Mouse (Mus musculus): ENCODE measurements around the gene 4930447C04Rik. TPM values are rescaled to one million over a fixed set of nuclear protein-coding genes. Genes with fewer than 3 reads are reported as not detected.

4930447C04Rik gene
- polyA plus RNA-seq, 1 experiment, result not detected

- peaks cover 52% of the 10 kb centered on the region for H3K27me3 ChIP-seq (ENCODE audit: control insufficient read depth, insufficient read depth, insufficient read length)
- H3K79me2 ChIP-seq (ENCODE audit: control insufficient read depth, insufficient read depth), result no peaks in the 10 kb centered on the region
- H3K36me3 ChIP-seq (ENCODE audit: control insufficient read depth, insufficient read depth), result no peaks in the 10 kb centered on the region
- no peak overlapping the region for H3ac ChIP-seq (ENCODE audit: control insufficient read depth, insufficient read length, low read depth)
- H3K79me3 ChIP-seq (ENCODE audit: low read depth), result no peaks in the 10 kb centered on the region
- H3K4me3 ChIP-seq (ENCODE audit: insufficient read depth, poor library complexity, severe bottlenecking), result no peak overlapping the region
- TF ChIP-seq MYOD1 (IDR thresholded peaks at IDR 0.05; ENCODE audit: control insufficient read depth, insufficient read length, low read depth) (no peak), MAX (IDR thresholded peaks at IDR 0.05) (no peak), FOSL1 (IDR thresholded peaks at IDR 0.05; ENCODE audit: insufficient read depth, low read length, poor library complexity, severe bottlenecking) (no peak), CTCF (IDR thresholded peaks at IDR 0.05; ENCODE audit: control insufficient read depth, insufficient read depth, insufficient read length) (no peak), USF1 (IDR thresholded peaks at IDR 0.05; ENCODE audit: low read depth) (no peak), MYOG (IDR thresholded peaks at IDR 0.05; ENCODE audit: control insufficient read depth, extremely low read depth, insufficient read length) (no peak), CEBPB (IDR thresholded peaks at IDR 0.05; ENCODE audit: low read depth) (no peak)
Measured at GRCm38 (mm10) chr12:72938176-72938575, 2.4 kb downstream of the 4930447C04Rik start.

DNA sequence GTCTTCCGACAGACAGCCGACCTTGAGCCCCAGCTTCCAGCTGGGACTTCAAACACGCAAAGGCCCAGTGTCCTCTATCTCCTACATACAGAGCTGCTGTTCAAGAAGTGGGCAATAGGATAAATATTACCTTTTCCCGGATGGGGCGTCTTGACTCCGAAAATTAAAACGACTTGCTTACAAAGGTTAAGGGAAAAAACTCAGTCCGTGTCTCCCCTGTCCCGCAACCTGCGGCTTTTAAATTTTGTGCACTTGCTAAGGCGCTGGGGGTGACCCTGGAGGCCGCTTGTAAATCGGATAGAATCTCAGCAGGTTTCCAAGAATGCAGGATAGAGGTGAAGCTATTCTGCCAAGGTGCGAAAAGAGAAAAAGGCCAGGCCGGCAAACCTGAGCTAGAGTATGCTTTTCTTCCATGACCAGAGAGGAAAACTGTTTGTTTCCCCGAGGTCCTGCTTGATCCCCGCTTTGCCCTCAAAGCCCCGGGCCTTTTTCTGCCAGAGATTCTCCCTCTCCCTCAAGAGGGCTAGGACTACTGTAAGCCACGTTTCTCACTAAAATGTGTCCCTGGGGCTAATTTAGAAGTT, 2.9 kb downstream of the 4930447C04Rik start:
- Histone ChIP-seq H3K79me3 (ENCODE audit: low read depth) (no peaks in the 10 kb centered on the region), H3K79me2 (ENCODE audit: control insufficient read depth, insufficient read depth) (no peaks in the 10 kb centered on the region), H3K36me3 (ENCODE audit: control insufficient read depth, insufficient read depth) (no peaks in the 10 kb centered on the region), H3K27me3 (ENCODE audit: control insufficient read depth, insufficient read depth, insufficient read length) (peaks cover 52% of the 10 kb centered on the region), H3K4me3 (ENCODE audit: insufficient read depth, poor library complexity, severe bottlenecking) (no peak overlapping the region), H3ac (ENCODE audit: control insufficient read depth, insufficient read length, low read depth) (no peak overlapping the region)
- no peak for TF ChIP-seq USF1 (IDR thresholded peaks at IDR 0.05; ENCODE audit: low read depth)

DNA sequence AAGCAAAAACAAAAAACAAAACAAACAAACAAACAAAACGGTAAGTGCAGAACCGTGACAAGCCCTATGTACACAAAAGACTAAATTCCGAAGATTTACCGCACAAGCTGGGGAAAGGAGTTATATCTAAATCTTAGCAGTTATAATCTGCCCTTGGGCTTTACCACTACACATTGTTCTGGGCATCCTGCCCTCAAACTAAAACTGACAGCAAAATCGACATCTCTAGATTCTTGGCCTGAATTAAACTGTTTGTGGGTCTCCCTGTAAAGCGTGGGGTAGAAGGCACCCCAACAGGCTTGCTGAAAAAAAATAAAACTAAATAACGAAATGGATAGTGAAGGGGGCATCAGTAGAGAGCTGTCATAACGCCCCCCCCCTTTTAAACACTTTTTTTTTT, 3.8 kb downstream of the 4930447C04Rik start:
- Histone ChIP-seq H3K79me2 (ENCODE audit: control insufficient read depth, insufficient read depth) (no peaks in the 10 kb centered on the region), H3K4me3 (ENCODE audit: insufficient read depth, poor library complexity, severe bottlenecking) (no peak overlapping the region), H3K36me3 (ENCODE audit: control insufficient read depth, insufficient read depth) (no peaks in the 10 kb centered on the region), H3K79me3 (ENCODE audit: low read depth) (no peaks in the 10 kb centered on the region), H3ac (ENCODE audit: control insufficient read depth, insufficient read length, low read depth) (no peak overlapping the region), H3K27me3 (ENCODE audit: control insufficient read depth, insufficient read depth, insufficient read length) (peaks cover 45% of the 10 kb centered on the region)
- TF ChIP-seq CEBPB (IDR thresholded peaks at IDR 0.05; ENCODE audit: low read depth) (no peak), CTCF (IDR thresholded peaks at IDR 0.05; ENCODE audit: control insufficient read depth, insufficient read depth, insufficient read length) (no peak), USF1 (IDR thresholded peaks at IDR 0.05; ENCODE audit: low read depth) (no peak), MYOG (IDR thresholded peaks at IDR 0.05; ENCODE audit: control insufficient read depth, extremely low read depth, insufficient read length) (no peak), MYOD1 (IDR thresholded peaks at IDR 0.05; ENCODE audit: control insufficient read depth, insufficient read length, low read depth) (no peak)

DNA sequence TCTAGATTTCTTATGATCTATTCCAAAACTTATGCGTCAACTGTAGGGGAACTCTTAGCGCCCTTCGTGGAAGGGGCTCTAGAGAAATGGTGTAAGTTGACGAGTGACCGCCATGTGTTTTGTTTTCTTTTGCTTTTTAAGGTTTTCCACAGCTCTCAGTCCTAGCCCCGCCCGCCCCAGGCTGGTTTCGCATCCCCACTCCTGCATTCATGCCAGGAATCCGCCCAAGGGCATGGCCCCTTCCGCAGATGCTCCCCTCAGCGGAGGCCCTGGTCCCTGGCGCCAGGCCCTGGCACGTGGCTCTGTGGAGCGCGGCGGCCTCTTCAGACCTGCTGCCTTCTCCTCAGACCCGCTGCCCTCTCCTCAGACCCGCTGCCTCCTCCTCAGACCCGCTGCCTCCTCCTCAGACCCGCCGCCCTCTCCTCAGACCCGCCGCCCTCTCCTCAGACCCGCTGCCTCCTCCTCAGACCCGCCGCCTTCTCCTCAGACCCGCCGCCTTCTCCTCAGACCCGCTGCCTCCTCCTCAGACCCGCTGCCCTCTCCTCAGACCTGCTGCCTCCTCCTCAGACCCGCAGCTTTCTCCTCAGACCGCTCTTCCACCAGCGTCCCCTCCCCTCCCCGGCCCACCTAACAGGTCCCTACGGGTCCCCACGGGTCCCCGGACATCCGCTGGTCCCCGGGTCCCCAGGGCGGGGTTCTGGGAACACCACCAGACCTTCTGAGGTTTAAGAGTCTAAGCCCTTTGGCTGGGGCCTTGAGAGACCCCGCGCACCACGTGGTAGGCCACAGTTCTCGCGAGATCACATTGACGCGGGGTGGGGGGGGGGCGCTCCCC, 23.2 kb downstream of the 4930447C04Rik start:
- Histone ChIP-seq H3K4me3 (ENCODE audit: insufficient read depth, poor library complexity, severe bottlenecking) (no peak overlapping the region), H3K36me3 (ENCODE audit: control insufficient read depth, insufficient read depth) (no peaks in the 10 kb centered on the region), H3K27me3 (ENCODE audit: control insufficient read depth, insufficient read depth, insufficient read length) (peaks cover 22% of the 10 kb centered on the region), H3ac (ENCODE audit: control insufficient read depth, insufficient read length, low read depth) (no peak overlapping the region), H3K79me3 (ENCODE audit: low read depth) (no peaks in the 10 kb centered on the region), H3K79me2 (ENCODE audit: control insufficient read depth, insufficient read depth) (no peaks in the 10 kb centered on the region)
- TF ChIP-seq MYOG (IDR thresholded peaks at IDR 0.05; ENCODE audit: control insufficient read depth, extremely low read depth, insufficient read length), result no peak
- TF ChIP-seq CTCF (IDR thresholded peaks at IDR 0.05; ENCODE audit: control insufficient read depth, insufficient read depth, insufficient read length), result no peak
- TF ChIP-seq CEBPB (IDR thresholded peaks at IDR 0.05; ENCODE audit: low read depth), result no peak
- TF ChIP-seq MYOD1 (IDR thresholded peaks at IDR 0.05; ENCODE audit: control insufficient read depth, insufficient read length, low read depth), result no peak
- no peak for TF ChIP-seq FOSL1 (IDR thresholded peaks at IDR 0.05; ENCODE audit: insufficient read depth, low read length, poor library complexity, severe bottlenecking)
- no peak for TF ChIP-seq USF1 (IDR thresholded peaks at IDR 0.05; ENCODE audit: low read depth)
- TF ChIP-seq MAX (IDR thresholded peaks at IDR 0.05), result no peak

GRCm38 (mm10) chr12:72854377-72855032, 86.1 kb downstream of the 4930447C04Rik start:
- Histone ChIP-seq H3K27me3 (ENCODE audit: control insufficient read depth, insufficient read depth, insufficient read length) (peaks cover 36% of the 10 kb centered on the region), H3K4me3 (ENCODE audit: insufficient read depth, poor library complexity, severe bottlenecking) (no peak overlapping the region), H3K79me2 (ENCODE audit: control insufficient read depth, insufficient read depth) (no peaks in the 10 kb centered on the region), H3ac (ENCODE audit: control insufficient read depth, insufficient read length, low read depth) (no peak overlapping the region), H3K36me3 (ENCODE audit: control insufficient read depth, insufficient read depth) (no peaks in the 10 kb centered on the region), H3K79me3 (ENCODE audit: low read depth) (no peaks in the 10 kb centered on the region)
- no peak for TF ChIP-seq MYOD1 (IDR thresholded peaks at IDR 0.05; ENCODE audit: control insufficient read depth, insufficient read length, low read depth)
- no peak for TF ChIP-seq CTCF (IDR thresholded peaks at IDR 0.05; ENCODE audit: control insufficient read depth, insufficient read depth, insufficient read length)
- no peak for TF ChIP-seq CEBPB (IDR thresholded peaks at IDR 0.05; ENCODE audit: low read depth)
- no peak for TF ChIP-seq USF1 (IDR thresholded peaks at IDR 0.05; ENCODE audit: low read depth)
- TF ChIP-seq MYOG (IDR thresholded peaks at IDR 0.05; ENCODE audit: control insufficient read depth, extremely low read depth, insufficient read length), result no peak
- no peak for TF ChIP-seq MAX (IDR thresholded peaks at IDR 0.05)
- no peak for TF ChIP-seq FOSL1 (IDR thresholded peaks at IDR 0.05; ENCODE audit: insufficient read depth, low read length, poor library complexity, severe bottlenecking)
